Mouse (Mus musculus): ENCODE results near the gene 9530077C05Rik. TPM values are rescaled to one million over a fixed set of nuclear protein-coding genes. Genes with fewer than 3 reads are reported as not detected.
"Not testable (repeated sequence)": the region's sequence is repeated elsewhere in the genome, so short reads cannot be mapped to it uniquely, and the experiment has no call there.

The 9530077C05Rik gene
- total RNA-seq (2015) (2.2 and 2.7 TPM in 2 replicates), total RNA-seq (2017) (3.4 and 5.8 TPM in 2 replicates)

GRCm38 (mm10) chr9:22411002-22411857 is at the start of gene 9530077C05Rik:
Gene 9530077C05Rik (plus strand): TSS chr9:22411513.
- ATAC-seq (ENCODE audit: poor library complexity, severe bottlenecking), result peak; percentile 100

GRCm38 (mm10) chr9:22366221-22366620 is 45.1 kb upstream of the 9530077C05Rik start:
- no peak for ATAC-seq (ENCODE audit: poor library complexity, severe bottlenecking)

GRCm38 (mm10) chr9:22366621-22367020 is 44.7 kb upstream of the 9530077C05Rik start:
- ATAC-seq (ENCODE audit: poor library complexity, severe bottlenecking), result peak; percentile 76

- peak; percentile 29; the same call in 1 of the 2 replicates for ATAC-seq (ENCODE audit: poor library complexity, severe bottlenecking)
Measured at GRCm38 (mm10) chr9:22368030-22368429, 43.3 kb upstream of the 9530077C05Rik start.

- ATAC-seq (ENCODE audit: poor library complexity, severe bottlenecking), result no peak
Measured at GRCm38 (mm10) chr9:22372760-22373159, 38.6 kb upstream of the 9530077C05Rik start.

GRCm38 (mm10) chr9:22376086-22376485 is 35.2 kb upstream of the 9530077C05Rik start:
- ATAC-seq (ENCODE audit: poor library complexity, severe bottlenecking), result no peak

GRCm38 (mm10) chr9:22385890-22386289 is 25.4 kb upstream of the 9530077C05Rik start:
- ATAC-seq (ENCODE audit: poor library complexity, severe bottlenecking), result no peak

GRCm38 (mm10) chr9:22387901-22388300 is 23.4 kb upstream of the 9530077C05Rik start:
- 0 out of 2 replicates have a peak, but pooled peaks have one; percentile 29 for ATAC-seq (ENCODE audit: poor library complexity, severe bottlenecking)

GRCm38 (mm10) chr9:22388401-22388980 is 22.8 kb upstream of the 9530077C05Rik start:
- ATAC-seq (ENCODE audit: poor library complexity, severe bottlenecking), result peak; percentile 14

GRCm38 (mm10) chr9:22389021-22389476 is 22.3 kb upstream of the 9530077C05Rik start, which contains the start of gene Anln:
Gene Anln (minus strand): TSS chr9:22389188.
- ATAC-seq (ENCODE audit: poor library complexity, severe bottlenecking), result peak; percentile 90

GRCm38 (mm10) chr9:22389736-22390245 is 21.5 kb upstream of the 9530077C05Rik start:
- no peak for ATAC-seq (ENCODE audit: poor library complexity, severe bottlenecking)

- ATAC-seq (ENCODE audit: poor library complexity, severe bottlenecking), result no peak
Measured at GRCm38 (mm10) chr9:22390390-22390789, 20.9 kb upstream of the 9530077C05Rik start.

GRCm38 (mm10) chr9:22394725-22395124 is 16.6 kb upstream of the 9530077C05Rik start:
- peak; percentile 80 for ATAC-seq (ENCODE audit: poor library complexity, severe bottlenecking)

GRCm38 (mm10) chr9:22399021-22399420 is 12.3 kb upstream of the 9530077C05Rik start:
- no peak for ATAC-seq (ENCODE audit: poor library complexity, severe bottlenecking)

GRCm38 (mm10) chr9:22402001-22402400 is 9.3 kb upstream of the 9530077C05Rik start:
- no peak for ATAC-seq (ENCODE audit: poor library complexity, severe bottlenecking)

- no peak for ATAC-seq (ENCODE audit: poor library complexity, severe bottlenecking)
Measured at GRCm38 (mm10) chr9:22402976-22403375, 8.3 kb upstream of the 9530077C05Rik start.

GRCm38 (mm10) chr9:22403501-22403900 is 7.8 kb upstream of the 9530077C05Rik start:
- ATAC-seq (ENCODE audit: poor library complexity, severe bottlenecking), result not testable (repeated sequence)

GRCm38 (mm10) chr9:22405414-22405813 is 5.9 kb upstream of the 9530077C05Rik start:
- no peak for ATAC-seq (ENCODE audit: poor library complexity, severe bottlenecking)

- not testable (repeated sequence) for ATAC-seq (ENCODE audit: poor library complexity, severe bottlenecking)
Measured at GRCm38 (mm10) chr9:22407633-22408032, 3.7 kb upstream of the 9530077C05Rik start.

- ATAC-seq (ENCODE audit: poor library complexity, severe bottlenecking), result not testable (repeated sequence)
Measured at GRCm38 (mm10) chr9:22408344-22408743, 3.0 kb upstream of the 9530077C05Rik start.

- no peak for ATAC-seq (ENCODE audit: poor library complexity, severe bottlenecking)
Measured at GRCm38 (mm10) chr9:22409501-22409900, 1.8 kb upstream of the 9530077C05Rik start.

All from megakaryocyte, adult 5-6 weeks (primary cell).